Mouse (Mus musculus) ES-CJ7 (cell line): Measurements from ENCODE around the gene Ttc9b.

Source experiments
- DNase-seq: peaks from one replicate; pipeline ENCODE4 v3.0.0; 2011; ENCODE audit warnings: low read depth, low spot score

Ttc9b gene

DNA sequence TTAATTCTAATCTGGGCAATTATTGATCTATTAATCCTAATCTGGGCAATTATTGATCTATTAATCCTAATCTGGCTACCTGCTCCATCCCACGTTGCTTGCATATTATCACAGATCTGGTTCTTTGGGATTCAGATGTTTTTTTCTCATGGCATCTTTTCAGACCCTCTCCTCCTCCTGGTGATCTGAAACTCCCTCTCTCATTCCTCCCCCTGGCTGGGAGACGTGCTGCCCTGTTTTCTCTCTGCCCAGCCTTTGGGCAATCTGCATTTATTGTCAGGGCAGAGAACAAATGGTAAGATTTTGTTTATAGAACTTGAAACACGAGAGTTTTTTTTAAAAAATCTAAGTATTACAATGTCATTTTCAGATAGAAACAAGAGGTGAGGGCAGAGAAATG is 34.1 kb downstream of the Ttc9b start:
- no peak for DNase-seq

DNA sequence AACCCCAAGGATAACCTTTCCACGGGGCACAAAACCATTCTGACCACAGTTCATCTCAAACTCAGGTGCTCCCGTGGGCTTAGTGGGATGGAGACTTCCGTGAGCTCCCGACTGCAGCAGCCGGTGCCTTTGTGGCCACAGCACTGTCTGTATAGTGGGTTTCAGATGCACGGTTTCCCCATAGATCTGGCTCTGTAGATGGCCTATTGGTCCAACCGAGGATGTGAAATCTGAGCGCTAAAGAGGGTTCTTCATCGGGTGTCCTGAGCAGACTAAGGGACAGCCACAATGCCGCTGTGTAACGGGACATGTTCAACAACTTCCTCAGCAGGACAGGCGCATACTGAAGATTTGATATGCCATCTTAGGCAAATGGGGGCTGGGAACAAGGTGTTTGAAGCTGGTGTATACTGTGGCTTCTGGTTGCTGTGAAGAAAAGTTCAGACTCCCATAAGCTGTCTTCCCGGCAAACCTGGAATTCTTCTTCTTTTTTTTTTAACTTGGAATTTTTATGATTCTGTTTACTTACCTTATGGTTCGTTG is 34.6 kb downstream of the Ttc9b start:
- no peak for DNase-seq

DNA sequence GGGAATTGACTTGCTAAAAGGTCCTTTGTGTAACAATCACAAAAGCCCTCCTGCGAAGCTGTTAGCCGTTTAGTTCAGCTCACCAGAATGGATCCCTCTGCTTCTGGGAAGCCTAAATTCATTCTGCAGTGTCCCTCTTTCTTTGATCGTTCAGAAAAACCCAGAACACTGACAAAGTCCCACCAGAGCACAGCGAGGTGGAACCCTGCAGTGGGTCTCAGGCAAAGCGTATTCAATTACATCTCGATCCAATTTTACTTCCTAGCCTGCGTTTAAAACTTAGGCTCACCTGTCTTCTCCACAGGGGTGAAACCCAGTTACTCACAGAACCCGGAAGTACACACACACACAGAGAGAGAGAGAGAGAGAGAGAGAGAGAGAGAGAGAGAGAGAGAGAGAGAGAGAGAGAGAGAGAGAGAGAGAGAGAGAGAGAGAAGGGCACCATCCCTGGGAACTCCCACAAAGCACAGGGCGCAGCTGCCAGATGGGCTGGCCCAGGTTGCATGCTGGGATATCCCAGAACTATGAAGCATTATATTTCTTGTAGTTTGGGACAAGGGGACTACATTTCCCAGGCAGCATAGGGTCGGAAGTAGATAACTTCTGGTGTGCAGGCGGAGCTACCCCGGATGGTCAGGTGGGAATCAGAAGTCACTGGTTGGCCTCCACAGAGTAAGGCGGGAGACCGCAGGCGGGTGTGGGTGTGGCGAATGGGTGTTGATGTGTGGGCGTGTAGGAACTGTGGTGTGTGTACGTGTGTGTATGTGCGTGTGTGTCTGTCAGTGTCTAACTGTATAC is 35.3 kb downstream of the Ttc9b start, which contains the start of gene Zfp607b:
Gene Zfp607b, plus strand, starts transcription at position 526 of the 798 bp plus-strand sequence.
- DNase-seq: peak; percentile 98

DNA sequence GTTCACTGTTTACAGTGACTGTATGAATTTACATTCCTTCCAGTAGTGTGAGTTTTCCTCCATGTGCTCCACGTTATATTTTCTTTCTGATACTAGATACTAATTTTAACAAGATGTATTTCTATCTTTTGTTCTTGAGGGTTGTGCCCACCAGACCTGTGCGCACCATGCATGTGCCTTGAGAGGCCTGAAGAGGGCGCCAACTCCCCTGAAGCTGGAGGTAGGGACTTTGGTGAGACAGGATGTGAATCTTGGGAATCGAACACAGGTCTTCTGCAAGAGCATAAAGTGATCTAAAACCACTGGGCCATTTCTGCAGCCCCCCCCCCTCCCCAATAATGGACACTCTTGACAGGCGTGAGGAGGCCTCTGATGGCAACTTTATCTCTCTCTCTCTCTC is 37.4 kb downstream of the Ttc9b start:
- peak; percentile 79 for DNase-seq

DNA sequence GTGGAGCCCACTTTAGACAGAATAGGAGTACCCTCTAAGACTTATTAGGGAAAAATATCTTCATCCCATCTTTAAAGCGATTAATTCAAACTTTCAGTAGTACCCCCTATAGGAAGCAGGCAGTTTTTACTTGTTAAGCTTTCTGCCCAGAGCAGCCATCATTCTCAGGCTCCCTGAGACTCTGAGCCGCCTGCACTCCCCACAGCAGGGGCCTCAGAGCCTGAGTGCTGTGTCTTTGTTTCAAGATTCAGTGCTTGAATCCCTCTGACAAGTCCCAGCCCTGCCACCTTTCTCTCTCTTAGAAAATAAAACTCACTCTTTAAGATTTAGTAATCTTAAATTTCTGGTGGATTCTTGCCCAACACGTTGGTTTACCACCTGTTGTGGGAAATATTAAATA is 43.0 kb downstream of the Ttc9b start:
- peak; percentile 84 for DNase-seq
